Mouse (Mus musculus) limb, embryonic 14.5 days (tissue): ENCODE results near the gene Phb2. TPM values are rescaled to one million over a fixed set of nuclear protein-coding genes. Genes with fewer than 3 reads are reported as not detected.
"Not testable (repeated sequence)": the region's sequence is repeated elsewhere in the genome, so short reads cannot be mapped to it uniquely, and the experiment has no call there.

ENCODE experiments used
- ATAC-seq: fragments of 200-750 bp; cut with Nextera tagmentation; 2 replicates; pipeline ENCODE4 v1.8.0; 2017; ENCODE audit warnings: low read depth, moderate number of reproducible peaks, moderate TSS enrichment; ENCODE audit not compliant: low FRiP score
- DNase-seq: peaks from one replicate; pipeline ENCODE4 v3.0.0-alpha.2; 2015; ENCODE audit warnings: low spot score
- H3K27ac ChIP-seq: fragments of 300-500 bp; sonication (generic); replicated peaks from 2 replicates; pipeline ENCODE4 v1.5.1; 2014; ENCODE audit warnings: low read depth, mild to moderate bottlenecking, low read length, moderate library complexity, mixed read lengths
- H3K27me3 ChIP-seq: fragments of 300-500 bp; sonication (generic); 2 replicates; pipeline ENCODE4 v1.6.1; 2014; ENCODE audit warnings: low read length, mixed read lengths; ENCODE audit not compliant: control insufficient read depth, insufficient read depth
- H3K36me3 ChIP-seq: fragments of 300-500 bp; sonication (generic); 2 replicates; pipeline ENCODE4 v1.6.1; 2014; ENCODE audit warnings: mild to moderate bottlenecking, low read length, moderate library complexity, mixed read lengths; ENCODE audit not compliant: control insufficient read depth, insufficient read depth
- H3K4me1 ChIP-seq: fragments of 300-500 bp; sonication (generic); 2 replicates; pipeline ENCODE4 v1.6.1; 2014; ENCODE audit warnings: antibody characterized with exemption, low read length, mixed read lengths; ENCODE audit not compliant: control insufficient read depth, insufficient read depth
- H3K4me2 ChIP-seq: fragments of 300-500 bp; sonication (generic); replicated peaks from 2 replicates; pipeline ENCODE4 v1.6.1; 2014; ENCODE audit warnings: low read depth, mild to moderate bottlenecking, low read length, moderate library complexity; ENCODE audit not compliant: severe bottlenecking
- H3K4me3 ChIP-seq: fragments of 300-500 bp; sonication (generic); replicated peaks from 2 replicates; pipeline ENCODE4 v1.5.1; 2014; ENCODE audit warnings: low read length
- H3K9ac ChIP-seq: fragments of 300-500 bp; sonication (generic); 2 replicates; pipeline ENCODE4 v1.6.1; 2014; ENCODE audit warnings: mild to moderate bottlenecking, low read depth, low read length, moderate library complexity; ENCODE audit not compliant: severe bottlenecking
- H3K9me3 ChIP-seq: fragments of 300-500 bp; sonication (generic); 2 replicates; pipeline ENCODE4 v1.6.1; 2016; ENCODE audit warnings: low read length; ENCODE audit not compliant: control insufficient read depth
- POLR2A ChIP-seq: fragments of 200-500 bp; IDR thresholded peaks from 2 replicates; pipeline ENCODE4 v1.8.0; 2012; ENCODE audit warnings: inconsistent platforms, mild to moderate bottlenecking, moderate library complexity, borderline replicate concordance; ENCODE audit not compliant: insufficient read depth, insufficient read length; ENCODE audit errors: extremely low read depth
- WGBS: fragments of 180-500 bp; shearing (Covaris S2); extraction: QIAGEN DNeasy Blood & Tissue Kit; methylation state at CpG from one replicate; pipeline ENCODE4 v1.1.7; 2014; 5-methylcytosine and 5-hydroxymethylcytosine counted together
- polyA plus RNA-seq, 2 experiments: library from polyadenylated mRNA; depleted of rRNA in 1 of 2; stranded (reverse) in 1 of 2; unstranded in 1 of 2; fragments of >200 nt; fragmentation: Nextera tagmentation in 1 of 2; extraction: Ambion mirVana in 1 of 2; gene quantifications; 2 replicates each; pipeline versions ENCODE4 v1.2.1 to v1.2.3; 2012 to 2014

Gene Phb2
- polyA plus RNA-seq, 2 experiments = 205 to 296 TPM

DNA sequence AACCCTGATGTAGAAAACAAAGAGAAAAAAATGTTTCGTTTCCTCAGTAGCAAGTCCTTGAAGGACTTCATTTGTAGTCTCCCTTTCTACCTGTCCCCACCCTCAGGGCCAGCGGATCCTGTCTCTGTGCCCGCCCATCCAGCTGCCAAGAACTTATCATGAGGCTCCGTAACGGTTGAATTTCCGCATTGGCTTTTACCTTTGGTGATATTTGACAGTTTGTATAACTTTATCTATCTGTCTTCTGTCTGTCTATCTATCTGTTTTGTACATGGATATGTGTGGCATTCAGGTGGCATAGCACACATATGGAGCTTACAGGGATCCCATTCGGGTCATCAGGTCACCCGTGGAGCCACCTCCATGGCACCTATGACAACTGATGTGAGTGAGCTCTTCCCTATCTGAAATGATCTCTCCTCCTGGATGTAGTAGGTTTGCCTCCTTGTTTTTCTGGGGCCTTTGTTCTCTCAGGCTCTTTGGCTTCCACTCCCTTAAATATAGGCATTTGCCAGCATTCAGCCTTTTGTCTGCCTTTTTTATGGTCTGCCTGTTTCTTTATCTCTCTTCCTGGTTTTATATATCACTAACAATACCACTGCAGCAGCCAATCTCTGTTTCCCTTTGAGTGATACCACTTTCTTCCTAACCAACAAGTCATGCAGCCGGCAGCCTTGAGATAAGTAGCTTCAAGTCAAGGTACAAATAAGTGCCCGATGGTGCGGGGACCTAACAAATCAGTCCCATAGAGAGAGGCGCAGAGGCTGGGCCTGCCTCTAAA, 26.3 kb upstream of the Phb2 start:
- Histone ChIP-seq H3K36me3 (no peaks in the 10 kb centered on the region), H3K4me3 (no peak overlapping the region), H3K27me3 (no peaks in the 10 kb centered on the region), H3K9me3 (no peaks in the 10 kb centered on the region), H3K27ac (no peak overlapping the region), H3K4me2 (no peak overlapping the region), H3K9ac (no peak overlapping the region), H3K4me1 (no peaks in the 10 kb centered on the region)
- no peak for TF ChIP-seq POLR2A
- DNase-seq (no peak), ATAC-seq (no peak)
- WGBS = 91% methylated on average over 12 of the region's 12 CpGs

DNA sequence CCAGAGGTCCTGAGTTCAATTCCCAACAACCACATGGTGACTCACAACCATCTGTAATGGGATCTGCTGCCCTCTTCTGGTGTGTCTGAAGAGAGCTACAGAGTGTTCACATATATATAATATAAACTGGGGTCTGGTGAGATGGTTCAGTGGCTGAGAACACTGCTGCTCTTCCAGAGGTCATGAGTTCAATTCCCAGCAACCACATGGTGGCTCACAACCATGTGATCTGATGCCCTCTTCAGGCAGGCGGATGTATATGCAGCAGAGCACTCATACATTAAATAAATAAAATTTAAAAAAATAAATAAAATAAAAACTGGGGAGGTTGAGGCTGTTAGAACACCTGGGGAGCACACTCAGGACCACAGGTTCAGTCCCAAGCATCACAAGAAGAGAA, 25.5 kb upstream of the Phb2 start:
- ATAC-seq, H3K36me3 ChIP-seq, H3K4me1 ChIP-seq, H3K9ac ChIP-seq, DNase-seq, H3K27ac ChIP-seq, H3K27me3 ChIP-seq, H3K9me3 ChIP-seq, H3K4me2 ChIP-seq, H3K4me3 ChIP-seq: not testable (repeated sequence)
- 76% methylated on average over 1 of the region's 1 CpGs for WGBS

DNA sequence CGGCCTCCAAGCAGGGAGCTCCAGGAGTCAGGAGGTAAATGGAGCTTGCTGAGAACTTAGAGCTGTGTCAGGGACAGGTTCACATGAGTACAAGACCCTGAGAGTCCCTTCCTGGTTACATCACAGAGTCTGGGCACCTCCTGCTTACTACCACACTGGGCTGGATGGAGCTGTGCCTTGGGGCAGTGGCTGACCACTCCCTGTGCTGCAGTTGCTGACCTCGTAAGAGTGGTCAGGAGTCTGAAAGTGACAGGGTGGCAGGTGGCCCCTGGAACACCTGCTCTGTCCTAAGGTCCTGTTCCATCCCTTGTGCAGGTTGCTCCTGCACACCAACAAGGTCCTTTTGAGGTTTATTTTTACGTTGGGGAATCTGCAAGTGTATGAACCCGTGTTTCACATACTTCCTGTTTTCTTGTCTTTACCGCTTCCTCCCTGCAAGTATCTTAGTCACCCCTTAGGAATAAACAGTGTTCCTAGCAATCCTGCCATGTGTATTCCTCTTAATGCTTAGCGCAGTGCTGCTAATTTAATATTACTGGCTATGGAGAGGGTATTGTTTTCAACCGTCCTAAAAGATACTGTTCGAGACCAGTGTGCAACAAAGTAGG, 23.9 kb upstream of the Phb2 start:
- no peaks in the 10 kb centered on the region for H3K27me3 ChIP-seq
- H3K27ac ChIP-seq = no peak overlapping the region
- H3K36me3 ChIP-seq = no peaks in the 10 kb centered on the region
- H3K4me1 ChIP-seq = no peaks in the 10 kb centered on the region
- 87% methylated on average over 8 of the region's 8 CpGs for WGBS
- H3K9me3 ChIP-seq = no peaks in the 10 kb centered on the region
- ATAC-seq (no peak), DNase-seq (no peak)
- no peak overlapping the region for H3K9ac ChIP-seq
- H3K4me2 ChIP-seq = no peak overlapping the region
- H3K4me3 ChIP-seq = no peak overlapping the region
- TF ChIP-seq POLR2A = no peak

DNA sequence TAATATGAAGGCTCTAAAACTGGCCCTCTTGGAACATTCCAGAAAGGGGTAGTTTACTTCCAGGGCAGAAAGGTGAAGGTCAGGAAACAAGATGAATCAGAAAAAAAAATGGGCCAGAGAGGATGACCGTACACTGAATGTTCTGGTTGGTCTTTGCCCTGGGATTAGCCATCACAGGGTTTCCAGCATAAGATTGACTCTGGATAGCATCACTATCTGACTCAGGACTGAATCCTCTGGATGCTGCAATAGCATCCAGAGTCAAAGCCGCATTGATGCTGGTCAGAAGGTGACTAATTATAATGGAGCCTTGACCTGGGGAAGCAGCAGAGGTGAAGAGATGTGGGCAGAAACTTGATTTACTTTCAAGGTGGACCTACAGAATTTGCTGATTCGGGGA, 23.1 kb upstream of the Phb2 start:
- H3K27me3 ChIP-seq = no peaks in the 10 kb centered on the region
- no peak overlapping the region for H3K27ac ChIP-seq
- WGBS = 93% methylated on average over 3 of the region's 3 CpGs
- no peak overlapping the region for H3K9ac ChIP-seq
- no peaks in the 10 kb centered on the region for H3K4me1 ChIP-seq
- no peak overlapping the region for H3K4me2 ChIP-seq
- no peak for DNase-seq
- ATAC-seq = no peak
- H3K36me3 ChIP-seq = no peaks in the 10 kb centered on the region
- no peaks in the 10 kb centered on the region for H3K9me3 ChIP-seq
- H3K4me3 ChIP-seq = no peak overlapping the region
- TF ChIP-seq POLR2A = no peak

DNA sequence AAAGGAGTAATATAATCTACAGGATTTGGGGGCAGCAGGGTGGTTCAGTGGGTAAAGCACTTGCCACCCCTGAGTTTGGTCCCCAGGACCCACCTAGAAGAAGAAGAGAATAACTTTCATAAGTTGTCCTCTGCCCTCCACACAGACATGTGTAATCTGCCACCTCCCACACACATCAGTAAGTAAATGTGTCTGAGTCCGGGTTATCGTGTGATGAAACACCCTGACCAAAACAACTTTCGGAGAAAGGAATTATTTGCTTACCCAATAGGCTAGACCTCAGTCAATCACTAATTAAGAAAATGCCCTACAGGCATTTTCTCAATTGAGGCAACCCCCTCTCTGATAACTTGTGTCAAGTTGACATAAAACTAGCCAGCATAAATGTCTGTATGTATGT, 21.6 kb upstream of the Phb2 start:
- ATAC-seq = no peak
- Histone ChIP-seq H3K9ac (no peak overlapping the region), H3K4me2 (no peak overlapping the region), H3K27ac (no peak overlapping the region), H3K36me3 (no peaks in the 10 kb centered on the region), H3K27me3 (no peaks in the 10 kb centered on the region), H3K9me3 (no peaks in the 10 kb centered on the region), H3K4me1 (no peaks in the 10 kb centered on the region), H3K4me3 (no peak overlapping the region)
- DNase-seq = no peak
- TF ChIP-seq POLR2A = no peak
- WGBS = 95% methylated on average over 3 of the region's 3 CpGs
